Mouse (Mus musculus) bone marrow, adult 2 months (tissue): ENCODE measurements around the gene Evi5.

ENCODE experiments used
- CTCF ChIP-seq: fragments of 200-500 bp; IDR thresholded peaks from 2 replicates; pipeline ENCODE4 v1.5.1; 2011; ENCODE audit warnings: low read length, control low read depth; ENCODE audit not compliant: control insufficient read depth, insufficient read depth
- POLR2A ChIP-seq: fragments of 200-500 bp; IDR thresholded peaks from 2 replicates; pipeline ENCODE4 v1.6.1; 2011; ENCODE audit warnings: low read depth, mild to moderate bottlenecking, control low read depth, low read length, borderline replicate concordance; ENCODE audit not compliant: control insufficient read depth

DNA sequence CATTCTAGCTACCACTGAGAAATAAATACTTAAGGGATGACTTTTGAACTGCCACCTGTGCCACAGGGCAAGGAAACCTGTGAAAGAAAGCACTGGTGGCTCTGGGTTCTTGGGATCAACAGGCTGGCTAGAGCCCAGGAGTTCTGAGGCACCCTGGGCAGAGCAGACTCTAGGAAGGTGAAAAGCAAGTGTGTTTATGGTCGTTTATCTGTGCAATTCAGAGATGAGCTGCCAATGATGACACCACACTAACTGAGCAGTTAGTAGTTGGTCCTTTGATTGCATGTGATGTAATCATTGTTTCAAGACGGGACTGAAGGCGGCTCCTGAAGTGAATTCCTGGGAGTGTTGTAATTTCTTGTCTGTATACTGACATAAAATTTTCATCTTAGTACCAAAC is 29.4 kb upstream of the Evi5 start:
- no peak for TF ChIP-seq POLR2A
- no peak for TF ChIP-seq CTCF
